Mouse (Mus musculus) forebrain, embryonic 11.5 days (tissue): ENCODE measurements around the gene Gm17509. TPM values are rescaled to one million over a fixed set of nuclear protein-coding genes. Genes with fewer than 3 reads are reported as not detected.

Experiments used
- ATAC-seq: fragments of 200-750 bp; cut with Nextera tagmentation; replicated peaks from 2 replicates; pipeline ENCODE4 v1.8.0; 2017; ENCODE audit warnings: moderate TSS enrichment; ENCODE audit not compliant: low FRiP score
- DNase-seq: peaks from one replicate; pipeline ENCODE4 v3.0.0-alpha.2; 2017; ENCODE audit warnings: low spot score
- H3K27ac ChIP-seq: fragments of 300-500 bp; sonication (generic); 2 replicates; pipeline ENCODE4 v1.5.1; 2014; ENCODE audit warnings: low read depth, low read length
- H3K27me3 ChIP-seq: fragments of 300-500 bp; sonication (generic); 2 replicates; pipeline ENCODE4 v1.6.1; 2014; ENCODE audit warnings: mild to moderate bottlenecking, low read length, mixed read lengths; ENCODE audit not compliant: control insufficient read depth, insufficient read depth
- H3K36me3 ChIP-seq: fragments of 300-500 bp; sonication (generic); 2 replicates; pipeline ENCODE4 v1.6.1; 2014; ENCODE audit warnings: mild to moderate bottlenecking, low read length, moderate library complexity, mixed read lengths; ENCODE audit not compliant: control insufficient read depth, insufficient read depth
- H3K4me1 ChIP-seq: fragments of 300-500 bp; sonication (generic); replicated peaks from 2 replicates; pipeline ENCODE4 v1.6.1; 2014; ENCODE audit warnings: low read length, mixed read lengths; ENCODE audit not compliant: control insufficient read depth, insufficient read depth
- H3K4me2 ChIP-seq: fragments of 300-500 bp; sonication (generic); 2 replicates; pipeline ENCODE4 v1.6.1; 2014; ENCODE audit warnings: low read depth, mild to moderate bottlenecking, low read length, moderate library complexity, mixed read lengths; ENCODE audit not compliant: severe bottlenecking
- H3K4me3 ChIP-seq: fragments of 300-500 bp; sonication (generic); 2 replicates; pipeline ENCODE4 v1.5.1; 2014; ENCODE audit warnings: low read depth, low read length
- H3K9ac ChIP-seq: fragments of 300-500 bp; sonication (generic); 2 replicates; pipeline ENCODE4 v1.6.1; 2014; ENCODE audit warnings: low read length
- H3K9me3 ChIP-seq: fragments of 300-500 bp; sonication (generic); 2 replicates; pipeline ENCODE4 v1.6.1; 2016; ENCODE audit warnings: low read length, mixed read lengths; ENCODE audit not compliant: control insufficient read depth
- WGBS: fragments of 180-500 bp; shearing (Covaris S2); extraction: QIAGEN DNeasy Blood & Tissue Kit; methylation state at CpG from one replicate; pipeline ENCODE4 v1.1.7; 2014; 5-methylcytosine and 5-hydroxymethylcytosine counted together
- polyA plus RNA-seq: library from polyadenylated mRNA; unstranded; fragments of >200 nt; fragmentation: Nextera tagmentation; extraction: Ambion mirVana; gene quantifications from 2 replicates; pipeline ENCODE4 v1.2.1, GENCODE M21; 2014

The Gm17509 gene
- 0.45 and 0.95 TPM in 2 replicates for polyA plus RNA-seq

GRCm38 (mm10) chr13:117220501-117221321, at the start of gene Gm17509:
Gene Gm17509 (minus strand): TSS chr13:117221075.
- no peaks in the 10 kb centered on the region for H3K27me3 ChIP-seq
- H3K4me1 ChIP-seq, result 0 out of 2 replicates have a peak, but pooled peaks cover 3% of the 10 kb centered on the region
- peak within 1 kb of the TSS; percentile 74 for H3K4me2 ChIP-seq
- DNase-seq (peak; percentile 88), ATAC-seq (peak; percentile 88)
- H3K9me3 ChIP-seq, result no peaks in the 10 kb centered on the region
- H3K9ac ChIP-seq, result peak within 1 kb of the TSS; percentile 90
- H3K4me3 ChIP-seq, result peak within 1 kb of the TSS; percentile 71
- no peaks in the 10 kb centered on the region for H3K36me3 ChIP-seq
- under 1% methylated on average over 66 of the region's 67 CpGs for WGBS
- H3K27ac ChIP-seq, result peak within 1 kb of the TSS; percentile 72

- H3K4me2 ChIP-seq, result no peak overlapping the region
- no peak overlapping the region for H3K27ac ChIP-seq
- no peaks in the 10 kb centered on the region for H3K4me1 ChIP-seq
- 96% methylated on average over 14 of the region's 14 CpGs for WGBS
- no peaks in the 10 kb centered on the region for H3K9me3 ChIP-seq
- no peaks in the 10 kb centered on the region for H3K36me3 ChIP-seq
- ATAC-seq (no peak), DNase-seq (no peak)
- H3K9ac ChIP-seq, result no peak overlapping the region
- H3K4me3 ChIP-seq, result no peak overlapping the region
- no peaks in the 10 kb centered on the region for H3K27me3 ChIP-seq
These were observed 47.1 kb upstream of the Gm17509 start for GRCm38 (mm10) chr13:117267963-117268362.

GRCm38 (mm10) chr13:117266156-117266555, 45.3 kb upstream of the Gm17509 start:
- no peak overlapping the region for H3K4me2 ChIP-seq

GRCm38 (mm10) chr13:117260704-117261103, 39.8 kb upstream of the Gm17509 start:
- Histone ChIP-seq H3K27ac (no peak overlapping the region), H3K4me1 (no peaks in the 10 kb centered on the region), H3K4me3 (no peak overlapping the region), H3K36me3 (no peaks in the 10 kb centered on the region), H3K4me2 (no peak overlapping the region), H3K9ac (no peak overlapping the region), H3K9me3 (no peaks in the 10 kb centered on the region), H3K27me3 (no peaks in the 10 kb centered on the region)
- ATAC-seq (no peak), DNase-seq (no peak)
- WGBS, result 96% methylated on average over 4 of the region's 4 CpGs

More at GRCm38 (mm10) chr13:117266156-117266555, 45.3 kb upstream of the Gm17509 start:
- H3K4me3 ChIP-seq, result no peak overlapping the region
- H3K27ac ChIP-seq, result no peak overlapping the region
- ATAC-seq (no peak), DNase-seq (no peak)
- H3K9ac ChIP-seq, result no peak overlapping the region
- H3K4me1 ChIP-seq, result no peaks in the 10 kb centered on the region
- no peaks in the 10 kb centered on the region for H3K9me3 ChIP-seq
- no peaks in the 10 kb centered on the region for H3K27me3 ChIP-seq
- H3K36me3 ChIP-seq, result no peaks in the 10 kb centered on the region
- 76% methylated on average over 2 of the region's 2 CpGs for WGBS

- Histone ChIP-seq H3K4me3 (no peak overlapping the region), H3K27me3 (no peaks in the 10 kb centered on the region), H3K4me2 (no peak overlapping the region), H3K27ac (no peak overlapping the region), H3K4me1 (no peaks in the 10 kb centered on the region), H3K9me3 (no peaks in the 10 kb centered on the region), H3K9ac (no peak overlapping the region), H3K36me3 (no peaks in the 10 kb centered on the region)
- WGBS, result 93% methylated on average over 5 of the region's 5 CpGs
- ATAC-seq (no peak), DNase-seq (no peak)
These were observed 21.7 kb upstream of the Gm17509 start for GRCm38 (mm10) chr13:117242621-117243020.

GRCm38 (mm10) chr13:117242063-117242462, 21.2 kb upstream of the Gm17509 start:
- ATAC-seq, result no peak
- Histone ChIP-seq H3K36me3 (no peaks in the 10 kb centered on the region), H3K27ac (no peak overlapping the region), H3K4me2 (no peak overlapping the region), H3K27me3 (no peaks in the 10 kb centered on the region), H3K4me1 (no peaks in the 10 kb centered on the region), H3K9ac (no peak overlapping the region), H3K9me3 (no peaks in the 10 kb centered on the region), H3K4me3 (no peak overlapping the region)
- WGBS, result 88% methylated on average over 3 of the region's 3 CpGs
- no peak for DNase-seq

- no peak overlapping the region for H3K4me2 ChIP-seq
- 91% methylated on average over 4 of the region's 4 CpGs for WGBS
These were observed 16.2 kb upstream of the Gm17509 start for GRCm38 (mm10) chr13:117237111-117237510.

GRCm38 (mm10) chr13:117235530-117236212, 14.8 kb upstream of the Gm17509 start:
- no peak overlapping the region for H3K27ac ChIP-seq
- no peaks in the 10 kb centered on the region for H3K9me3 ChIP-seq
- H3K27me3 ChIP-seq, result no peaks in the 10 kb centered on the region
- peaks cover 2% of the 10 kb centered on the region; the same call in 1 of the 2 replicates for H3K4me1 ChIP-seq
- DNase-seq (peak; percentile 64), ATAC-seq (peak; percentile 81)
- no peak overlapping the region for H3K9ac ChIP-seq
- no peak overlapping the region for H3K4me3 ChIP-seq
- H3K4me2 ChIP-seq, result no peak overlapping the region
- 63% methylated on average over 11 of the region's 11 CpGs for WGBS
- H3K36me3 ChIP-seq, result no peaks in the 10 kb centered on the region

More at GRCm38 (mm10) chr13:117237111-117237510, 16.2 kb upstream of the Gm17509 start:
- Histone ChIP-seq H3K4me1 (peaks cover 2% of the 10 kb centered on the region; the same call in 1 of the 2 replicates), H3K9me3 (no peaks in the 10 kb centered on the region), H3K27me3 (no peaks in the 10 kb centered on the region), H3K36me3 (no peaks in the 10 kb centered on the region), H3K4me3 (no peak overlapping the region), H3K27ac (no peak overlapping the region), H3K9ac (no peak overlapping the region)
- no peak for ATAC-seq
- no peak for DNase-seq
